Mouse (Mus musculus) left cerebral cortex, postnatal 25 days (tissue): ENCODE measurements around the gene Stat3. TPM values are rescaled to one million over a fixed set of nuclear protein-coding genes. Genes with fewer than 3 reads are reported as not detected.

Experiments
- DNase-seq, 2 experiments: peaks; one replicate each; pipeline ENCODE4 v3.0.0; 2022; ENCODE audit warnings: low spot score in 2 of 2, mixed read lengths in 1 of 2
- intact Hi-C: fragments of 180-260 bp; cut with DNase I; formaldehyde crosslinking; loops from one replicate; pipeline ENCODE4 v1.15.1; 2025
- total RNA-seq, 2 experiments: library from RNA; stranded (reverse); gene quantifications; 2 replicates each; pipeline ENCODE4 v1.2.3; 2021

The Stat3 gene
- total RNA-seq, result 10 to 100 TPM; 44.1 to 45.0 TPM

- DNase-seq, result peak; percentile 99 to 100
- intact Hi-C loops, result no loop called here
Observed at GRCm38 (mm10) chr11:100939512-100940151, at the start of gene Stat3. Gene Stat3, minus strand, starts transcription at chr11:100939540.

- DNase-seq, result no peak
Observed at GRCm38 (mm10) chr11:100988674-100989073, 49.3 kb upstream of the Stat3 start.

GRCm38 (mm10) chr11:100985607-100986006, 46.3 kb upstream of the Stat3 start:
- DNase-seq, result no peak
- intact Hi-C loops, result no loop called here

More at GRCm38 (mm10) chr11:100988674-100989073, 49.3 kb upstream of the Stat3 start:
- intact Hi-C loops, result no loop called here

GRCm38 (mm10) chr11:100983778-100984131, 44.4 kb upstream of the Stat3 start:
- intact Hi-C loops, result loop anchor here (2.0 kb wide), 2 partner anchors 75 to 83 kb away; no protein-coding TSS in a partner anchor

GRCm38 (mm10) chr11:100983125-100983777, 43.9 kb upstream of the Stat3 start:
- intact Hi-C loops, result loop anchor here (2.0 kb wide), 2 partner anchors 76 to 84 kb away; no protein-coding TSS in a partner anchor
- DNase-seq, result peak; percentile 63 to 74

More at GRCm38 (mm10) chr11:100983778-100984131, 44.4 kb upstream of the Stat3 start:
- no peak for DNase-seq

- intact Hi-C loops, result loop anchor here (2.0 kb wide), 2 partner anchors 77 to 85 kb away; no protein-coding TSS in a partner anchor
- no peak for DNase-seq
Observed at GRCm38 (mm10) chr11:100982087-100982486, 42.7 kb upstream of the Stat3 start.

GRCm38 (mm10) chr11:100981236-100981635, 41.9 kb upstream of the Stat3 start:
- intact Hi-C loops, result no loop called here
- DNase-seq, result no peak

GRCm38 (mm10) chr11:100980438-100980837, 41.1 kb upstream of the Stat3 start:
- DNase-seq, result no peak
- intact Hi-C loops, result no loop called here

GRCm38 (mm10) chr11:100979887-100980286, 40.5 kb upstream of the Stat3 start:
- intact Hi-C loops, result no loop called here
- peak in 1 of 2 experiments; percentile 52 for DNase-seq

GRCm38 (mm10) chr11:100975241-100975640, 35.9 kb upstream of the Stat3 start:
- intact Hi-C loops, result no loop called here
- no peak for DNase-seq

- intact Hi-C loops, result no loop called here
- DNase-seq, result no peak
Observed at GRCm38 (mm10) chr11:100974381-100974970, 35.1 kb upstream of the Stat3 start.

GRCm38 (mm10) chr11:100973245-100973644, 33.9 kb upstream of the Stat3 start:
- DNase-seq, result no peak
- intact Hi-C loops, result no loop called here

- intact Hi-C loops, result no loop called here
- DNase-seq, result no peak
Observed at GRCm38 (mm10) chr11:100971455-100971854, 32.1 kb upstream of the Stat3 start.

GRCm38 (mm10) chr11:100970557-100970937, 31.2 kb upstream of the Stat3 start, which contains the start of gene Cavin1:
Gene Cavin1, minus strand, starts transcription at chr11:100970887.
- peak; percentile 28 to 38 for DNase-seq
- intact Hi-C loops, result no loop called here

GRCm38 (mm10) chr11:100969744-100970556, 30.6 kb upstream of the Stat3 start:
- intact Hi-C loops, result no loop called here
- DNase-seq, result no peak

- no peak for DNase-seq
- intact Hi-C loops, result no loop called here
Observed at GRCm38 (mm10) chr11:100969189-100969743, 29.9 kb upstream of the Stat3 start.

- DNase-seq, result no peak
- intact Hi-C loops, result no loop called here
Observed at GRCm38 (mm10) chr11:100968501-100968900, 29.2 kb upstream of the Stat3 start.

GRCm38 (mm10) chr11:100967881-100968420, 28.6 kb upstream of the Stat3 start:
- intact Hi-C loops, result no loop called here
- DNase-seq, result no peak

- intact Hi-C loops, result no loop called here
- no peak for DNase-seq
Observed at GRCm38 (mm10) chr11:100967376-100967775, 28.0 kb upstream of the Stat3 start.
